8 mouse cellular contexts compared by ENCODE assay signal in genomic region chr3:86936254-86936836, GRCm38 (mm10). TPM values are rescaled to one million over a fixed set of nuclear protein-coding genes. Genes with fewer than 3 reads are reported as not detected.
DNase-seq lines count a peak whose midpoint lies in the region; ATAC-seq lines count a peak whose summit lies in the region.
"Had no signal": no experiment of that assay in that cellular context is flagged by ENCODE, and none has a peak within 500 bp of the region (broad histone marks: within the 10 kb centered on the region; RNA-seq: fewer than 3 reads in every experiment).

No protein-coding gene starts in this region.

- WGBS in forebrain, embryonic 11.5 days, result 23% methylated on average over 2 of the region's 2 CpGs
- WGBS in midbrain, embryonic 15.5 days, result 4% methylated on average over 2 of the region's 2 CpGs

- no peaks in the 10 kb centered on the region for H3K27me3 ChIP-seq in forebrain, embryonic 11.5 days (ENCODE audit: control insufficient read depth, insufficient read depth, low read length)
- no peaks in the 10 kb centered on the region for H3K27me3 ChIP-seq in midbrain, embryonic 15.5 days (replicated peaks)

- no peak overlapping the region for H3K9ac ChIP-seq in forebrain, embryonic 11.5 days (ENCODE audit: low read length)
- no peak overlapping the region for H3K9ac ChIP-seq in midbrain, embryonic 15.5 days

- H3K9me3 ChIP-seq in forebrain, embryonic 11.5 days (ENCODE audit: control insufficient read depth, low read length), result peaks cover 2% of the 10 kb centered on the region; the same call in 1 of the 2 replicates
- H3K9me3 ChIP-seq in midbrain, embryonic 15.5 days, result no peaks in the 10 kb centered on the region

- no peak overlapping the region for H3K4me3 ChIP-seq in forebrain, embryonic 11.5 days (ENCODE audit: low read depth, low read length)
- H3K4me3 ChIP-seq in midbrain, embryonic 15.5 days, result no peak overlapping the region

- ATAC-seq in forebrain, embryonic 11.5 days (replicated peaks; ENCODE audit: low FRiP score), result peak; percentile 69; the same call in 1 of the 2 replicates
- ATAC-seq in midbrain, embryonic 15.5 days (replicated peaks), result peak; percentile 89
- no peak for ATAC-seq in granulocyte monocyte progenitor cell, adult 5-6 weeks (replicated peaks; ENCODE audit: poor library complexity, severe bottlenecking)

- no peaks in the 10 kb centered on the region for H3K36me3 ChIP-seq in forebrain, embryonic 11.5 days (ENCODE audit: control insufficient read depth, insufficient read depth, low read length)
- no peaks in the 10 kb centered on the region for H3K36me3 ChIP-seq in midbrain, embryonic 15.5 days (replicated peaks)

- no peak overlapping the region for H3K4me2 ChIP-seq in forebrain, embryonic 11.5 days (ENCODE audit: low read depth, low read length, severe bottlenecking)
- no peak overlapping the region for H3K4me2 ChIP-seq in midbrain, embryonic 15.5 days

- H3K27ac ChIP-seq in forebrain, embryonic 11.5 days (ENCODE audit: low read depth, low read length), result peak overlapping the region; percentile 37; the same call in 1 of the 2 replicates
- H3K27ac ChIP-seq in midbrain, embryonic 15.5 days, result peak overlapping the region; percentile 55

- no peaks in the 10 kb centered on the region for H3K4me1 ChIP-seq in forebrain, embryonic 11.5 days (replicated peaks; ENCODE audit: control insufficient read depth, insufficient read depth, low read length)
- peaks cover 8% of the 10 kb centered on the region; the same call in 1 of the 2 replicates for H3K4me1 ChIP-seq in midbrain, embryonic 15.5 days

- DNase-seq in ZHBTc4 (ENCODE audit: low read depth, low spot score), result peak; percentile 53
- no peak for DNase-seq in forebrain, embryonic 11.5 days (ENCODE audit: low spot score)
- DNase-seq in layer of hippocampus, adult 18-20 months (ENCODE audit: low spot score in 2 of 2), result peak; percentile 63 to 67
- DNase-seq in urinary bladder, postnatal 4 days (ENCODE audit: low spot score in 2 of 2), result no peak
- DNase-seq in ovary, postnatal 10 days (ENCODE audit: low spot score), result no peak
- DNase-seq: heart, postnatal 4 days had no signal

RNA-seq across cellular contexts. Expression of gene Dclk2, which starts 15.7 kb away (rescaled TPM):
- polyA plus RNA-seq in forebrain, embryonic 11.5 days (2014; fragmentation: Nextera tagmentation; extraction: Ambion mirVana), result 44.2 and 49.0 TPM in 2 replicates
- total RNA-seq in layer of hippocampus, adult 18-20 months (2021), result 100 to 1,000 TPM; 101 to 104 TPM
- polyA plus RNA-seq in midbrain, embryonic 15.5 days (2015; fragmentation: Nextera tagmentation; extraction: Ambion mirVana), result 95.5 and 98.0 TPM in 2 replicates
- 0.62 and 1.6 TPM in 2 replicates for total RNA-seq in granulocyte monocyte progenitor cell, adult 5-6 weeks (2014; fragmentation: Nextera tagmentation)
- total RNA-seq in granulocyte monocyte progenitor cell, adult 5-6 weeks (2017), result under 0.01 and 0.30 TPM in 2 replicates

Comparison
In these comparisons a context has a peak if more than half of its experiments do, and no peak if none do; other contexts are left out.
1. DNase-seq: peak in ZHBTc4 (single experiment) and layer of hippocampus, adult 18-20 months (2 of 2); none in forebrain, embryonic 11.5 days (single experiment), urinary bladder, postnatal 4 days (0 of 2) and ovary, postnatal 10 days (single experiment).
2. RNA of gene Dclk2, which starts 15.7 kb away (total RNA-seq): 101 to 104 TPM in layer of hippocampus, adult 18-20 months; under 0.01 to 1.6 TPM in granulocyte monocyte progenitor cell, adult 5-6 weeks; every median in the first group is over 10 times any median in the second.